Mouse (Mus musculus): ENCODE measurements around the gene Clec2e. TPM values are rescaled to one million over a fixed set of nuclear protein-coding genes. Genes with fewer than 3 reads are reported as not detected.
"Not testable (repeated sequence)": the region's sequence is repeated elsewhere in the genome, so short reads cannot be mapped to it uniquely, and the experiment has no call there.

Clec2e gene
- polyA plus RNA-seq (2015; fragmentation: Nextera tagmentation; extraction: Ambion mirVana): 0.19 TPM in 1 of 2 replicates, not detected in the other

GRCm38 (mm10) chr6:129100794-129101193, at the start of gene Clec2e:
Gene Clec2e, minus strand, starts transcription at chr6:129100913.
- 76% methylated on average over 1 of the region's 1 CpGs for WGBS

GRCm38 (mm10) chr6:129146812-129147211, 46.1 kb upstream of the Clec2e start:
- Histone ChIP-seq H3K27me3 (replicated peaks) (no peaks in the 10 kb centered on the region), H3K9me3 (replicated peaks) (no peaks in the 10 kb centered on the region)
- 97% methylated on average over 2 of the region's 2 CpGs for WGBS

More at GRCm38 (mm10) chr6:129100794-129101193, at the start of gene Clec2e:
- H3K4me2 ChIP-seq; H3K9me3 ChIP-seq (replicated peaks); H3K36me3 ChIP-seq; H3K27ac ChIP-seq (replicated peaks); H3K4me1 ChIP-seq; H3K9ac ChIP-seq (replicated peaks); H3K27me3 ChIP-seq (replicated peaks); H3K4me3 ChIP-seq (replicated peaks); ATAC-seq (ENCODE audit: low FRiP score): not testable (repeated sequence)

GRCm38 (mm10) chr6:129132604-129133341, 32.1 kb upstream of the Clec2e start:
- H3K4me3 ChIP-seq (replicated peaks): no peak overlapping the region
- H3K9me3 ChIP-seq (replicated peaks): no peaks in the 10 kb centered on the region
- H3K9ac ChIP-seq (replicated peaks): no peak overlapping the region
- H3K27ac ChIP-seq (replicated peaks): no peak overlapping the region
- ATAC-seq (ENCODE audit: low FRiP score): no peak
- 77% methylated on average over 4 of the region's 4 CpGs for whole genome bisulfite sequencing
- H3K4me1 ChIP-seq: no peaks in the 10 kb centered on the region
- no peaks in the 10 kb centered on the region for H3K27me3 ChIP-seq (replicated peaks)
- no peaks in the 10 kb centered on the region for H3K36me3 ChIP-seq
- H3K4me2 ChIP-seq: no peak overlapping the region

More at GRCm38 (mm10) chr6:129146812-129147211, 46.1 kb upstream of the Clec2e start:
- H3K9ac ChIP-seq (replicated peaks): no peak overlapping the region
- H3K4me1 ChIP-seq: no peaks in the 10 kb centered on the region
- H3K36me3 ChIP-seq: no peaks in the 10 kb centered on the region
- no peak overlapping the region for H3K4me3 ChIP-seq (replicated peaks)
- no peak for ATAC-seq (ENCODE audit: low FRiP score)
- H3K4me2 ChIP-seq: no peak overlapping the region
- H3K27ac ChIP-seq (replicated peaks): no peak overlapping the region

- Histone ChIP-seq H3K9me3 (replicated peaks) (no peaks in the 10 kb centered on the region; the same call in 1 of the 2 replicates), H3K4me1 (no peaks in the 10 kb centered on the region), H3K27ac (replicated peaks) (no peak overlapping the region)
Observed at GRCm38 (mm10) chr6:129126861-129127260, 26.1 kb upstream of the Clec2e start.

GRCm38 (mm10) chr6:129124531-129124930, 23.8 kb upstream of the Clec2e start:
- H3K9ac ChIP-seq (replicated peaks); H3K27me3 ChIP-seq (replicated peaks); H3K4me3 ChIP-seq (replicated peaks); H3K9me3 ChIP-seq (replicated peaks); H3K4me1 ChIP-seq; H3K36me3 ChIP-seq; H3K27ac ChIP-seq (replicated peaks); ATAC-seq (ENCODE audit: low FRiP score); H3K4me2 ChIP-seq: not testable (repeated sequence)

More at GRCm38 (mm10) chr6:129126861-129127260, 26.1 kb upstream of the Clec2e start:
- Histone ChIP-seq H3K27me3 (replicated peaks) (no peaks in the 10 kb centered on the region), H3K36me3 (no peaks in the 10 kb centered on the region), H3K9ac (replicated peaks) (no peak overlapping the region), H3K4me2 (no peak overlapping the region), H3K4me3 (replicated peaks) (no peak overlapping the region)
- no peak for ATAC-seq (ENCODE audit: low FRiP score)

- no peak for ATAC-seq (ENCODE audit: low FRiP score)
- Histone ChIP-seq H3K4me1 (no peaks in the 10 kb centered on the region), H3K9me3 (replicated peaks) (no peaks in the 10 kb centered on the region), H3K4me2 (no peak overlapping the region), H3K27me3 (replicated peaks) (no peaks in the 10 kb centered on the region), H3K9ac (replicated peaks) (no peak overlapping the region), H3K4me3 (replicated peaks) (no peak overlapping the region), H3K36me3 (no peaks in the 10 kb centered on the region), H3K27ac (replicated peaks) (no peak overlapping the region)
- 96% methylated on average over 3 of the region's 3 CpGs for WGBS
Observed at GRCm38 (mm10) chr6:129116223-129116622, 15.5 kb upstream of the Clec2e start.

- H3K4me2 ChIP-seq; H3K27ac ChIP-seq (replicated peaks); ATAC-seq (ENCODE audit: low FRiP score); H3K4me1 ChIP-seq; H3K9me3 ChIP-seq (replicated peaks); H3K27me3 ChIP-seq (replicated peaks); H3K9ac ChIP-seq (replicated peaks); H3K36me3 ChIP-seq; H3K4me3 ChIP-seq (replicated peaks): not testable (repeated sequence)
- 95% methylated on average over 3 of the region's 3 CpGs for WGBS
Observed at GRCm38 (mm10) chr6:129114237-129114636, 13.5 kb upstream of the Clec2e start.

GRCm38 (mm10) chr6:129113769-129114168, 13.1 kb upstream of the Clec2e start:
- 54% methylated on average over 1 of the region's 1 CpGs for WGBS
- no peak overlapping the region for H3K9ac ChIP-seq (replicated peaks)

GRCm38 (mm10) chr6:129113030-129113673, 12.4 kb upstream of the Clec2e start:
- Histone ChIP-seq H3K4me2 (no peak overlapping the region), H3K4me1 (no peaks in the 10 kb centered on the region), H3K27me3 (replicated peaks) (no peaks in the 10 kb centered on the region), H3K36me3 (no peaks in the 10 kb centered on the region), H3K9ac (replicated peaks) (no peak overlapping the region), H3K4me3 (replicated peaks) (no peak overlapping the region), H3K27ac (replicated peaks) (no peak overlapping the region), H3K9me3 (replicated peaks) (no peaks in the 10 kb centered on the region)
- no peak for ATAC-seq (ENCODE audit: low FRiP score)
- WGBS: 97% methylated on average over 1 of the region's 1 CpGs

More at GRCm38 (mm10) chr6:129113769-129114168, 13.1 kb upstream of the Clec2e start:
- Histone ChIP-seq H3K36me3 (no peaks in the 10 kb centered on the region), H3K4me1 (no peaks in the 10 kb centered on the region), H3K4me3 (replicated peaks) (no peak overlapping the region), H3K27me3 (replicated peaks) (no peaks in the 10 kb centered on the region), H3K4me2 (no peak overlapping the region), H3K27ac (replicated peaks) (no peak overlapping the region), H3K9me3 (replicated peaks) (no peaks in the 10 kb centered on the region)
- no peak for ATAC-seq (ENCODE audit: low FRiP score)

GRCm38 (mm10) chr6:129112526-129112925, 11.8 kb upstream of the Clec2e start:
- no peaks in the 10 kb centered on the region for H3K27me3 ChIP-seq (replicated peaks)
- H3K9ac ChIP-seq (replicated peaks): no peak overlapping the region
- no peaks in the 10 kb centered on the region for H3K36me3 ChIP-seq
- no peak overlapping the region for H3K27ac ChIP-seq (replicated peaks)
- no peak overlapping the region for H3K4me3 ChIP-seq (replicated peaks)
- no peaks in the 10 kb centered on the region for H3K4me1 ChIP-seq
- 83% methylated on average over 1 of the region's 1 CpGs for WGBS
- H3K9me3 ChIP-seq (replicated peaks): no peaks in the 10 kb centered on the region
- ATAC-seq (ENCODE audit: low FRiP score): no peak
- H3K4me2 ChIP-seq: no peak overlapping the region

GRCm38 (mm10) chr6:129107916-129108315, 7.2 kb upstream of the Clec2e start:
- ATAC-seq (ENCODE audit: low FRiP score): no peak
- no peak overlapping the region for H3K4me2 ChIP-seq
- no peak overlapping the region for H3K4me3 ChIP-seq (replicated peaks)
- no peak overlapping the region for H3K9ac ChIP-seq (replicated peaks)
- H3K27ac ChIP-seq (replicated peaks): no peak overlapping the region
- H3K27me3 ChIP-seq (replicated peaks): no peaks in the 10 kb centered on the region
- no peaks in the 10 kb centered on the region for H3K9me3 ChIP-seq (replicated peaks)
- H3K4me1 ChIP-seq: no peaks in the 10 kb centered on the region
- no peaks in the 10 kb centered on the region for H3K36me3 ChIP-seq

- no peak for ATAC-seq (ENCODE audit: low FRiP score)
- WGBS: 84% methylated on average over 4 of the region's 4 CpGs
Observed at GRCm38 (mm10) chr6:129102858-129103555, 2.3 kb upstream of the Clec2e start.

More at GRCm38 (mm10) chr6:129102858-129103555, 2.3 kb upstream of the Clec2e start:
- Histone ChIP-seq H3K4me1 (no peaks in the 10 kb centered on the region), H3K9ac (replicated peaks) (no peak overlapping the region), H3K27ac (replicated peaks) (no peak overlapping the region), H3K36me3 (no peaks in the 10 kb centered on the region), H3K4me3 (replicated peaks) (no peak overlapping the region), H3K9me3 (replicated peaks) (no peaks in the 10 kb centered on the region), H3K27me3 (replicated peaks) (no peaks in the 10 kb centered on the region), H3K4me2 (no peak overlapping the region)

Measured in neural tube, embryonic 15.5 days (tissue).